Mouse (Mus musculus) stomach, postnatal 0 days (tissue): Measurements from ENCODE around the gene Cog3. TPM values are rescaled to one million over a fixed set of nuclear protein-coding genes. Genes with fewer than 3 reads are reported as not detected.
"Not testable (repeated sequence)": the region's sequence is repeated elsewhere in the genome, so short reads cannot be mapped to it uniquely, and the experiment has no call there.

Experiments used
- ATAC-seq: fragments of 200-750 bp; cut with Nextera tagmentation; 2 replicates; pipeline ENCODE4 v1.8.0; 2017; ENCODE audit not compliant: low FRiP score, low TSS enrichment
- DNase-seq: peaks from one replicate; pipeline ENCODE4 v3.0.0-alpha.2; 2016; ENCODE audit warnings: low spot score
- H3K27ac ChIP-seq: fragments of 300-500 bp; sonication (generic); replicated peaks from 2 replicates; pipeline ENCODE4 v1.5.1; 2014; ENCODE audit warnings: mild to moderate bottlenecking, control low read depth
- H3K27me3 ChIP-seq: fragments of 300-500 bp; sonication (generic); 2 replicates; pipeline ENCODE4 v1.6.1; 2014; ENCODE audit warnings: low read length; ENCODE audit not compliant: control insufficient read depth, insufficient read depth
- H3K36me3 ChIP-seq: fragments of 300-500 bp; sonication (generic); 2 replicates; pipeline ENCODE4 v1.6.1; 2014; ENCODE audit warnings: low read length, mixed read lengths; ENCODE audit not compliant: control insufficient read depth, insufficient read depth
- H3K4me1 ChIP-seq: fragments of 300-500 bp; sonication (generic); replicated peaks from 2 replicates; pipeline ENCODE4 v1.6.1; 2014; ENCODE audit warnings: antibody characterized with exemption; ENCODE audit not compliant: control insufficient read depth, insufficient read depth
- H3K4me2 ChIP-seq: fragments of 300-500 bp; sonication (generic); replicated peaks from 2 replicates; pipeline ENCODE4 v1.6.1; 2014; ENCODE audit warnings: low read depth, mild to moderate bottlenecking, control low read depth, moderate library complexity
- H3K4me3 ChIP-seq: fragments of 300-500 bp; sonication (generic); 2 replicates; pipeline ENCODE4 v1.5.1; 2014; ENCODE audit warnings: low read depth, low read length, control low read depth
- H3K9ac ChIP-seq: fragments of 300-500 bp; sonication (generic); 2 replicates; pipeline ENCODE4 v1.6.1; 2014; ENCODE audit warnings: mild to moderate bottlenecking, low read length, control low read depth, mixed read lengths
- H3K9me3 ChIP-seq: fragments of 300-500 bp; sonication (generic); 2 replicates; pipeline ENCODE4 v1.6.1; 2016; ENCODE audit warnings: low read length; ENCODE audit not compliant: control insufficient read depth
- CTCF ChIP-seq: IDR thresholded peaks from 2 replicates; pipeline ENCODE4 v1.5.1; 2016; ENCODE audit warnings: antibody characterized with exemption, low read depth, mild to moderate bottlenecking, moderate library complexity
- EP300 ChIP-seq: optimal IDR thresholded peaks from 2 replicates; pipeline ENCODE3; 2016; ENCODE audit warnings: antibody characterized with exemption
- WGBS: fragments of 180-500 bp; shearing (Covaris S2); extraction: QIAGEN DNeasy Blood & Tissue Kit; methylation state at CpG from one replicate; pipeline ENCODE4 v1.1.7; 2014; 5-methylcytosine and 5-hydroxymethylcytosine counted together
- polyA plus RNA-seq: library from polyadenylated mRNA; unstranded; fragments of >200 nt; fragmentation: Nextera tagmentation; extraction: Ambion mirVana; gene quantifications from 2 replicates; pipeline ENCODE4 v1.2.1, GENCODE M21; 2015

The Cog3 gene
- polyA plus RNA-seq, 1 experiment from 2014 or later: 11.4 TPM

DNA sequence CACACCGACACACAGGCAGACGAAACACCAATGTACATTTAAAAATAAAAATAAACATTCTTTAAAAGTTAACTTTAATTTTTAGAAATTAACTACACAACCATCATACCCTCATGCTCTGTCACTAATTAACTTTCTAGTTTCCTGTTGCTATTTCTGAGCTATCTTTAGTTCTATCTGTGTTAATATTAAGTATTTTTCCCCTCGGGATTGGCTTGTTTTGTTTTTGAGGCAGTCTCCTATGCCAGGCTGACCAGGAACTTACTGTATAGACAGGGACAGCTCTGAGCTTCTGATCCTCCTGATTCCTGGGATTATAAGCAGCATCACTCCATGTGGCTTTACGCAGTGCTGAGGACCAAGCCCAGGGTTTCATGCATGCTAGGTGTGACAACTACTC lies 25.6 kb upstream of the Cog3 start:
- Histone ChIP-seq H3K27me3 (no peaks in the 10 kb centered on the region), H3K9me3 (no peaks in the 10 kb centered on the region), H3K4me3 (no peak overlapping the region), H3K36me3 (no peaks in the 10 kb centered on the region), H3K9ac (no peak overlapping the region), H3K4me2 (no peak overlapping the region), H3K4me1 (no peaks in the 10 kb centered on the region), H3K27ac (no peak overlapping the region)
- TF ChIP-seq CTCF (no peak), EP300 (no peak)
- WGBS: 82% methylated on average over 4 of the region's 4 CpGs
- DNase-seq (no peak), ATAC-seq (no peak)

DNA sequence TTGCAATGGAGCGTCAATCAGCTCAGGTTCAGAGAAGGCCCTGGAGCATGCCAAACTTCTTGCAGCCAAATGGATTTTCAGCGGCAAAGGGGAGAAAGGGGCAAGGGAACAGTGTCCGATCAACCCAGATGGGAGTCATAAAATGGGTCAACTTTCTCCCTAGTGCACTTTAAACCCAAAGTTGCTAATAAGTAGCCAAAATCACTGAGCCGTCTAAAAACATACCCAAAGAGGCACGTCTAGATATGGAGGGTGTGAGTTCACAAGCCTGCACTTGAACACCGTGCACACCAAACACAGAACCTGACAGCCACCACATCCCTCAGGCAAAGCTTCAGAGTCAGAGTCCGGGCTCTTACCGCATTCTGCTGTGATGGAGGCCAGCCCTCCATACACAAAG lies 22.3 kb upstream of the Cog3 start:
- no peak for ATAC-seq
- Histone ChIP-seq H3K27ac (no peak overlapping the region), H3K9ac (no peak overlapping the region), H3K36me3 (no peaks in the 10 kb centered on the region), H3K27me3 (no peaks in the 10 kb centered on the region), H3K4me1 (no peaks in the 10 kb centered on the region), H3K4me3 (no peak overlapping the region), H3K4me2 (no peak overlapping the region), H3K9me3 (no peaks in the 10 kb centered on the region)
- TF ChIP-seq CTCF: no peak
- no peak for TF ChIP-seq EP300
- DNase-seq: no peak
- WGBS: 93% methylated on average over 8 of the region's 8 CpGs

DNA sequence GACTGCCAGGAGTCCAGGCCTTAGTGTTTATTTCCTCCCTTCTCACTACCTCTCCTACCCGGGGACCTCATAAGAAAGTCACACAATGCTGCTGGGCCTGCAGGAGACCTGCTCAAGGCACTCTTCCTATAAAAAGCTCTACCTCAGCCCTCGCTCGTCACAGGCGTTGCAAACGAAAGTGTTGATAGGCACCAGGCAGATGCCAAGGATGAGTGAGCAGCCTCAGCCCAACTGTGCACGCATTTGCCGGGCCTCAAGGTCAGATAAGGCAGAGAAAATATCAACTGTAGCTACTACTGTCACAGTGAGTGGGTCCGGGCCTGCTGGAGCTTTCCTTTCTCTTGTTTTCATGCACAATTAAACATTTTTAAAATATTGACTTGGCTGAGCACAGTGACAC lies 19.1 kb upstream of the Cog3 start:
- DNase-seq: no peak
- no peaks in the 10 kb centered on the region for H3K27me3 ChIP-seq
- WGBS: 84% methylated on average over 8 of the region's 8 CpGs
- H3K4me2 ChIP-seq: no peak overlapping the region
- H3K9me3 ChIP-seq: no peaks in the 10 kb centered on the region
- ATAC-seq: no peak
- no peak overlapping the region for H3K4me3 ChIP-seq
- H3K9ac ChIP-seq: no peak overlapping the region
- no peaks in the 10 kb centered on the region for H3K4me1 ChIP-seq
- TF ChIP-seq CTCF (no peak), EP300 (no peak)
- no peak overlapping the region for H3K27ac ChIP-seq
- no peaks in the 10 kb centered on the region for H3K36me3 ChIP-seq

DNA sequence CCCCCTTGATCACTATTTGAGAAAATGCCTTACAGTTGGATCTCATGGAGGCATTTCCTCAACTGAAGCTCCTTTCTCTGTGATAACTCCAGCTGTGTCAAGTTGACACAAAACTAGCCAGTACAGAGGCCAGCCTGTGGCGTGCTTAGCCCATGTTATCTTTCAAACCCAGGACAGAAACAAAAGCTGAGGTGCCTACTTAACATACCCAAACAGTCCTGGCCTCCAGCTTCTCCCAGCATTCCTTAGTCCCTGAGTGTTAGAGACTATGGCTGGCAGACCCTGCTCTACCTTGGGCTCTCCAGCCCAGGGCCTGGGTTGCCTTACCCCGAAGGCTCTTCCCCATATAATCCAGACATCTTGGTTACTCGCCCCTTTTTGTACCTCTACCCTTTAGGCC lies 18.1 kb upstream of the Cog3 start:
- 77% methylated on average over 3 of the region's 3 CpGs for WGBS
- not testable (repeated sequence) for H3K4me2 ChIP-seq, H3K4me3 ChIP-seq, H3K4me1 ChIP-seq, ATAC-seq, DNase-seq, H3K9me3 ChIP-seq, H3K27me3 ChIP-seq, H3K9ac ChIP-seq, H3K27ac ChIP-seq, H3K36me3 ChIP-seq

- H3K9me3 ChIP-seq: no peaks in the 10 kb centered on the region
- H3K27ac ChIP-seq: no peak overlapping the region
- ATAC-seq: no peak
- DNase-seq: no peak
- H3K27me3 ChIP-seq: no peaks in the 10 kb centered on the region
- no peaks in the 10 kb centered on the region for H3K4me1 ChIP-seq
- no peak overlapping the region for H3K4me2 ChIP-seq
- H3K9ac ChIP-seq: no peak overlapping the region
- H3K4me3 ChIP-seq: no peak overlapping the region
- no peaks in the 10 kb centered on the region for H3K36me3 ChIP-seq
- WGBS: 71% methylated on average over 8 of the region's 8 CpGs
- TF ChIP-seq EP300 (no peak), CTCF (peak; percentile 22; the same call in 1 of the 2 replicates)
Measured at GRCm38 (mm10) chr14:75771101-75771501, 16.8 kb upstream of the Cog3 start.

DNA sequence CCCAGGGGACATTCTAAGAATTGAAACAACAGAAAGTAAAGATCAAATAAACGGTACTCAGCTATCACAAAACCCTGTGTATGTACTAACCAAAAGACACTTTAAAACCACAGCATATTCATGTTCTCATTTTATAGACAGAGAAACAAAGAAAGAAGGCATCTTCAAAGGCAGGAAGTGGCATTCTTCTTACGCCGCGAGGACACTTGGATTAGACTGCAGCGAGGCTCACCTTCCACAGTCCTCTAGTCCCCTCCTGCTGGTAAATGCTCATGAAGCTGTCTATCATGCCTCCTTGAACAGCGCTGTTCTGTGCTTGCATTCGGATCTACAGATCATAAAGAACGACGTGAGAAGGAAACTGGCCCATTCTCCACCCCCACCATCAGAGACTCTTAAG lies 15.0 kb upstream of the Cog3 start:
- TF ChIP-seq CTCF (no peak), EP300 (no peak)
- H3K4me1 ChIP-seq: no peaks in the 10 kb centered on the region
- H3K9me3 ChIP-seq: no peaks in the 10 kb centered on the region
- H3K36me3 ChIP-seq: no peaks in the 10 kb centered on the region
- no peak overlapping the region for H3K9ac ChIP-seq
- 90% methylated on average over 9 of the region's 9 CpGs for WGBS
- H3K27me3 ChIP-seq: no peaks in the 10 kb centered on the region
- ATAC-seq: no peak
- no peak overlapping the region for H3K4me2 ChIP-seq
- no peak overlapping the region for H3K27ac ChIP-seq
- DNase-seq: no peak
- no peak overlapping the region for H3K4me3 ChIP-seq

DNA sequence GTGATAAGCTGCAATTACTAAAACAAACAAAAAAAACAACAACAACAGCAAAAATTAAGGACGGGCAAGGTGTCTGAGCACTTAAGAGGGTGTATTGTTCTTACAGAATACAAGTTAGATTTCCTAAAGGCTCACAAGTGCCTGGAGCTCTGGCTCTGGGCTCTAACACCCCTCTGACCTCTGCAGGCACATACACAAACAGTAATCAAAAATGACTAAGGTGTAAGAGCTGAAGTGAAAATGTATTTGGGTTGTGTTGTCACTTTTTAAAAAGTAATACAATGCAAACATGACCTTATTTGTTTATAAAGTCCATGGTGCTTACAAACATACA lies 13.9 kb upstream of the Cog3 start:
- Histone ChIP-seq H3K27ac (no peak overlapping the region), H3K36me3 (no peaks in the 10 kb centered on the region), H3K4me1 (no peaks in the 10 kb centered on the region), H3K4me3 (no peak overlapping the region), H3K9ac (no peak overlapping the region), H3K4me2 (no peak overlapping the region), H3K27me3 (no peaks in the 10 kb centered on the region), H3K9me3 (no peaks in the 10 kb centered on the region)
- ATAC-seq (0 out of 2 replicates have a peak, but pooled peaks have one; percentile 11), DNase-seq (no peak)
- 12% methylated on average over 1 of the region's 1 CpGs for WGBS
- TF ChIP-seq EP300: no peak
- no peak for TF ChIP-seq CTCF
